Mouse (Mus musculus) thymus, adult 2 months (tissue): Measurements from ENCODE around the gene Enpep.

Experiments
- CTCF ChIP-seq: fragments of 200-500 bp; IDR thresholded peaks from 2 replicates; pipeline ENCODE4 v1.5.1; 2012; ENCODE audit warnings: mild to moderate bottlenecking, control low read depth, low read length, moderate library complexity, borderline replicate concordance; ENCODE audit not compliant: control insufficient read depth, poor library complexity, insufficient read depth; ENCODE audit errors: extremely low read depth
- POLR2A ChIP-seq: fragments of 200-500 bp; IDR thresholded peaks from 2 replicates; pipeline ENCODE4 v1.6.1; 2012; ENCODE audit warnings: mild to moderate bottlenecking, low read length, control low read depth, moderate library complexity; ENCODE audit not compliant: control insufficient read depth, poor library complexity, insufficient read depth; ENCODE audit errors: extremely low read depth

GRCm38 (mm10) chr3:129309926-129310325 is 22.6 kb downstream of the Enpep start:
- TF ChIP-seq POLR2A, result no peak
- TF ChIP-seq CTCF, result no peak
